Mouse (Mus musculus): ENCODE results near the gene Fth1. TPM values are rescaled to one million over a fixed set of nuclear protein-coding genes. Genes with fewer than 3 reads are reported as not detected.

Fth1 gene
- total and polyA plus RNA-seq, 3 experiments = 303 to 2,849 (median 317) TPM

GRCm38 (mm10) chr19:9997204-9998062, 17.0 kb downstream of the Fth1 start:
- H3K36me3 ChIP-seq (replicated peaks in 1 of 2; ENCODE audit: control insufficient read depth in 1 of 2, insufficient read depth in 1 of 2, low read length in 1 of 2) = no peaks in the 10 kb centered on the region
- peaks cover 7 to 8% of the 10 kb centered on the region in 2 experiments; a peak in 2 of 4 replicates for H3K4me1 ChIP-seq (ENCODE audit: control insufficient read depth in 1 of 2, insufficient read depth in 2 of 2)
- no peak for DNase-seq (ENCODE audit: extremely low read depth)
- no peak overlapping the region for H3K27ac ChIP-seq (ENCODE audit: insufficient read depth, low read depth)
- H3K27me3 ChIP-seq (replicated peaks) = no peaks in the 10 kb centered on the region
- TF ChIP-seq ZMIZ1 (IDR thresholded peaks at IDR 0.05; ENCODE audit: low read depth, low read length) (no peak), MAX (IDR thresholded peaks at IDR 0.05; ENCODE audit: low read length) (no peak), USF2 (conservative IDR thresholded peaks at IDR 0.05; ENCODE audit: low read depth, low read length) (no peak), MAZ (IDR thresholded peaks at IDR 0.05; ENCODE audit: low read depth, low read length) (no peak), TBP (conservative IDR thresholded peaks at IDR 0.05; ENCODE audit: low read depth, low read length) (no peak), IRF4 (IDR thresholded peaks at IDR 0.05; ENCODE audit: low read depth, low read length) (no peak), ZKSCAN1 (IDR thresholded peaks at IDR 0.05; ENCODE audit: borderline replicate concordance, low read depth, low read length) (no peak), SIN3A (IDR thresholded peaks at IDR 0.05; ENCODE audit: low read length) (no peak)
- H3K4me3 ChIP-seq (replicated peaks in 1 of 3; ENCODE audit: low read depth in 2 of 3, low read length in 2 of 3, poor library complexity in 1 of 3) = no peak overlapping the region
- H3K9me3 ChIP-seq (replicated peaks; ENCODE audit: low read length) = peaks cover 3% of the 10 kb centered on the region
- no peaks in the 10 kb centered on the region for H3K79me2 ChIP-seq (replicated peaks; ENCODE audit: control insufficient read depth, extremely low read depth, insufficient read depth, poor library complexity, severe bottlenecking)
- dilution Hi-C loops (cut with MboI; ENCODE audit: extremely low pct_ligation_motif_present, extremely low pct_unique_long_range_greater_than_20kb, low sequenced_read_pairs) = no loop called here
- H3K9ac ChIP-seq (ENCODE audit: insufficient read depth, low read depth) = no peak overlapping the region
- no peak overlapping the region for H3K4me2 ChIP-seq (ENCODE audit: insufficient read depth, low read depth, poor library complexity, severe bottlenecking)
- in situ Hi-C loops (cut with MboI; ENCODE audit: low pct_ligation_motif_present, low pct_unique_long_range_greater_than_20kb, low sequenced_read_pairs) = no loop called here

DNA sequence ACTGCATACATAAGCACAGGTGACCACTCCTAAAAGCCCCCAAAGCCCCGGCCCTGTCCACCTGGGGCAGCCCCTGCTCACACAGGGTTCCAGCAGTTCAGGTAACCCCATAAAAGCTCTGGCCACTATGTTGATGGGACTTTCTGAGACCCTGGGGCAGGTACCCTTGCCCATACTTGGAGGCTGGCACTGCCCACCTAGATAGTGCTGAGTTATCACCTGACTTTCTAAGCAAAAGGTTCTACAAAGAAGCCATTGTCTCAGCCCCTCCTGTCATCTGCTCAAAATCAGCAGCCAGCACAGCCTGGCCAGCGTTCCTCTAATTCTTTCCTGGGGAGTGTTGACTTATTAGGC, 17.6 kb downstream of the Fth1 start:
- H3K9ac ChIP-seq (ENCODE audit: insufficient read depth, low read depth) = no peak overlapping the region
- no peaks in the 10 kb centered on the region for H3K79me2 ChIP-seq (replicated peaks; ENCODE audit: control insufficient read depth, extremely low read depth, insufficient read depth, poor library complexity, severe bottlenecking)
- no peak overlapping the region for H3K4me2 ChIP-seq (ENCODE audit: insufficient read depth, low read depth, poor library complexity, severe bottlenecking)
- dilution Hi-C loops (cut with MboI; ENCODE audit: extremely low pct_ligation_motif_present, extremely low pct_unique_long_range_greater_than_20kb, low sequenced_read_pairs) (no loop called here), in situ Hi-C loops (cut with MboI; ENCODE audit: low pct_ligation_motif_present, low pct_unique_long_range_greater_than_20kb, low sequenced_read_pairs) (no loop called here)
- DNase-seq (ENCODE audit: extremely low read depth) = no peak
- H3K27ac ChIP-seq (ENCODE audit: insufficient read depth, low read depth) = no peak overlapping the region
- no peak for TF ChIP-seq PAX5 (IDR thresholded peaks at IDR 0.05; ENCODE audit: low read length)
- no peak for TF ChIP-seq CHD1 (IDR thresholded peaks at IDR 0.05; ENCODE audit: low read depth, low read length)
- no peak for TF ChIP-seq RCOR1 (conservative IDR thresholded peaks at IDR 0.05; ENCODE audit: low read depth, low read length)
- TF ChIP-seq TBP (conservative IDR thresholded peaks at IDR 0.05; ENCODE audit: low read depth, low read length) = no peak
- no peak for TF ChIP-seq JUND (conservative IDR thresholded peaks at IDR 0.05; ENCODE audit: low read depth, low read length)
- no peak for TF ChIP-seq TCF12 (IDR thresholded peaks at IDR 0.05; ENCODE audit: low read depth, low read length)
- TF ChIP-seq IRF4 (IDR thresholded peaks at IDR 0.05; ENCODE audit: low read depth, low read length) = no peak
- no peak for TF ChIP-seq ZNF384 (IDR thresholded peaks at IDR 0.05; ENCODE audit: low read depth, low read length)
- TF ChIP-seq KAT2A (IDR thresholded peaks at IDR 0.05; ENCODE audit: insufficient replicate concordance, low read length) = no peak
- TF ChIP-seq POLR2A (IDR thresholded peaks at IDR 0.05; ENCODE audit: low read depth, low read length) = no peak
- no peak for TF ChIP-seq SMC3 (IDR thresholded peaks at IDR 0.05; ENCODE audit: low read depth, low read length)
- TF ChIP-seq ZC3H11A (IDR thresholded peaks at IDR 0.05; ENCODE audit: low read depth, low read length) = no peak
- TF ChIP-seq GABPA (IDR thresholded peaks at IDR 0.05; ENCODE audit: insufficient replicate concordance, low read depth, low read length) = no peak
- peaks cover 4% of the 10 kb centered on the region for H3K9me3 ChIP-seq (replicated peaks; ENCODE audit: low read length)
- H3K27me3 ChIP-seq (replicated peaks) = no peaks in the 10 kb centered on the region
- peaks cover 2 to 3% of the 10 kb centered on the region in 2 experiments; a peak in 1 of 4 replicates for H3K4me1 ChIP-seq (ENCODE audit: control insufficient read depth in 1 of 2, insufficient read depth in 2 of 2)
- no peak overlapping the region for H3K4me3 ChIP-seq (replicated peaks in 1 of 3; ENCODE audit: low read depth in 2 of 3, low read length in 2 of 3, poor library complexity in 1 of 3)
- H3K36me3 ChIP-seq (replicated peaks in 1 of 2; ENCODE audit: control insufficient read depth in 1 of 2, insufficient read depth in 1 of 2, low read length in 1 of 2) = no peaks in the 10 kb centered on the region

All from CH12.LX (cell line).